Mouse (Mus musculus) embryonic facial prominence, embryonic 11.5 days (tissue): ENCODE results near the gene Adamts2. TPM values are rescaled to one million over a fixed set of nuclear protein-coding genes. Genes with fewer than 3 reads are reported as not detected.

Experiments
- ATAC-seq: fragments of 200-750 bp; cut with Nextera tagmentation; replicated peaks from 2 replicates; pipeline ENCODE4 v1.8.0; 2017; ENCODE audit warnings: low read depth; ENCODE audit not compliant: insufficient number of reproducible peaks, low FRiP score, low TSS enrichment
- DNase-seq: peaks from one replicate; pipeline ENCODE4 v3.0.0-alpha.2; 2015; ENCODE audit warnings: low spot score
- H3K27ac ChIP-seq: fragments of 300-500 bp; sonication (generic); replicated peaks from 2 replicates; pipeline ENCODE4 v1.5.1; 2014; ENCODE audit warnings: mild to moderate bottlenecking, low read depth, low read length, control low read depth
- H3K27me3 ChIP-seq: fragments of 300-500 bp; sonication (generic); 2 replicates; pipeline ENCODE4 v1.6.1; 2014; ENCODE audit warnings: mild to moderate bottlenecking, low read length, moderate library complexity, mixed read lengths; ENCODE audit not compliant: control insufficient read depth, insufficient read depth
- H3K36me3 ChIP-seq: fragments of 300-500 bp; sonication (generic); replicated peaks from 2 replicates; pipeline ENCODE4 v1.6.1; 2014; ENCODE audit warnings: low read depth, mild to moderate bottlenecking, low read length, moderate library complexity, mixed read lengths; ENCODE audit not compliant: control insufficient read depth, insufficient read depth
- H3K4me1 ChIP-seq: fragments of 300-500 bp; sonication (generic); 2 replicates; pipeline ENCODE4 v1.6.1; 2014; ENCODE audit warnings: low read length, mixed read lengths; ENCODE audit not compliant: control insufficient read depth, insufficient read depth
- H3K4me2 ChIP-seq: fragments of 300-500 bp; sonication (generic); 2 replicates; pipeline ENCODE4 v1.6.1; 2014; ENCODE audit warnings: low read depth, mild to moderate bottlenecking, control low read depth, low read length, moderate library complexity
- H3K4me3 ChIP-seq: fragments of 300-500 bp; sonication (generic); 2 replicates; pipeline ENCODE4 v1.5.1; 2014; ENCODE audit warnings: low read depth, low read length, control low read depth
- H3K9ac ChIP-seq: fragments of 300-500 bp; sonication (generic); replicated peaks from 2 replicates; pipeline ENCODE4 v1.6.1; 2014; ENCODE audit warnings: mild to moderate bottlenecking, control low read depth, low read length
- H3K9me3 ChIP-seq: fragments of 300-500 bp; sonication (generic); replicated peaks from 2 replicates; pipeline ENCODE4 v1.6.1; 2016; ENCODE audit warnings: mild to moderate bottlenecking, low read length, inconsistent platforms, mixed read lengths; ENCODE audit not compliant: control insufficient read depth
- whole genome bisulfite sequencing: fragments of 180-500 bp; shearing (Covaris S2); extraction: QIAGEN DNeasy Blood & Tissue Kit; methylation state at CpG from one replicate; pipeline ENCODE4 v1.1.7; 2014; 5-methylcytosine and 5-hydroxymethylcytosine counted together
- polyA plus RNA-seq: library from polyadenylated mRNA; unstranded; fragments of >200 nt; fragmentation: Nextera tagmentation; extraction: Ambion mirVana; gene quantifications from 2 replicates; pipeline ENCODE4 v1.2.1, GENCODE M21; 2014

The Adamts2 gene
- polyA plus RNA-seq, 1 experiment from 2014 or later = 2.2 TPM

- no peak for ATAC-seq
- Histone ChIP-seq H3K9ac (no peak overlapping the region), H3K27ac (no peak overlapping the region), H3K4me3 (no peak overlapping the region), H3K27me3 (no peaks in the 10 kb centered on the region), H3K36me3 (no peaks in the 10 kb centered on the region), H3K4me1 (no peaks in the 10 kb centered on the region), H3K4me2 (no peak overlapping the region), H3K9me3 (no peaks in the 10 kb centered on the region)
- no peak for DNase-seq
- 80% methylated on average over 3 of the region's 3 CpGs for WGBS
These were observed 40.7 kb downstream of the Adamts2 start for GRCm38 (mm10) chr11:50642583-50642982.

GRCm38 (mm10) chr11:50646148-50646547, 44.3 kb downstream of the Adamts2 start:
- no peak overlapping the region for H3K27ac ChIP-seq
- H3K4me3 ChIP-seq = no peak overlapping the region
- no peak overlapping the region for H3K9ac ChIP-seq
- WGBS = 88% methylated on average over 4 of the region's 4 CpGs
- ATAC-seq = no peak
- no peak for DNase-seq
- no peaks in the 10 kb centered on the region for H3K36me3 ChIP-seq
- no peak overlapping the region for H3K4me2 ChIP-seq
- H3K27me3 ChIP-seq = no peaks in the 10 kb centered on the region
- H3K4me1 ChIP-seq = no peaks in the 10 kb centered on the region
- H3K9me3 ChIP-seq = no peaks in the 10 kb centered on the region; the same call in 1 of the 2 replicates

GRCm38 (mm10) chr11:50648143-50648807, 46.4 kb downstream of the Adamts2 start:
- Histone ChIP-seq H3K9me3 (no peaks in the 10 kb centered on the region; the same call in 1 of the 2 replicates), H3K4me3 (no peak overlapping the region), H3K27me3 (no peaks in the 10 kb centered on the region), H3K9ac (no peak overlapping the region), H3K4me1 (no peaks in the 10 kb centered on the region), H3K4me2 (no peak overlapping the region), H3K27ac (no peak overlapping the region), H3K36me3 (no peaks in the 10 kb centered on the region)
- DNase-seq = no peak
- WGBS = 87% methylated on average over 4 of the region's 4 CpGs
- ATAC-seq = no peak

- no peak overlapping the region for H3K9ac ChIP-seq
- no peaks in the 10 kb centered on the region for H3K4me1 ChIP-seq
- H3K27me3 ChIP-seq = no peaks in the 10 kb centered on the region
- ATAC-seq (no peak), DNase-seq (no peak)
- no peak overlapping the region for H3K27ac ChIP-seq
- WGBS = 76% methylated on average over 2 of the region's 2 CpGs
- no peaks in the 10 kb centered on the region; the same call in 1 of the 2 replicates for H3K9me3 ChIP-seq
- no peak overlapping the region for H3K4me3 ChIP-seq
- no peak overlapping the region for H3K4me2 ChIP-seq
- no peaks in the 10 kb centered on the region for H3K36me3 ChIP-seq
These were observed 48.2 kb downstream of the Adamts2 start for GRCm38 (mm10) chr11:50650037-50650436.

- Histone ChIP-seq H3K4me2 (no peak overlapping the region), H3K4me3 (no peak overlapping the region), H3K27ac (no peak overlapping the region), H3K9me3 (no peaks in the 10 kb centered on the region), H3K27me3 (no peaks in the 10 kb centered on the region), H3K4me1 (no peaks in the 10 kb centered on the region), H3K9ac (no peak overlapping the region), H3K36me3 (no peaks in the 10 kb centered on the region)
- ATAC-seq = no peak
- WGBS = 78% methylated on average over 9 of the region's 9 CpGs
- no peak for DNase-seq
These were observed 52.0 kb downstream of the Adamts2 start for GRCm38 (mm10) chr11:50653746-50654431.

- Histone ChIP-seq H3K9ac (no peak overlapping the region), H3K4me2 (no peak overlapping the region), H3K27me3 (no peaks in the 10 kb centered on the region), H3K27ac (no peak overlapping the region), H3K36me3 (no peaks in the 10 kb centered on the region), H3K9me3 (no peaks in the 10 kb centered on the region), H3K4me3 (no peak overlapping the region), H3K4me1 (no peaks in the 10 kb centered on the region)
- WGBS = 83% methylated on average over 6 of the region's 6 CpGs
- ATAC-seq = no peak
- no peak for DNase-seq
These were observed 56.9 kb downstream of the Adamts2 start for GRCm38 (mm10) chr11:50658826-50659225.

- Histone ChIP-seq H3K9ac (no peak overlapping the region), H3K4me3 (no peak overlapping the region), H3K27me3 (no peaks in the 10 kb centered on the region), H3K9me3 (no peaks in the 10 kb centered on the region), H3K27ac (no peak overlapping the region), H3K36me3 (no peaks in the 10 kb centered on the region), H3K4me2 (no peak overlapping the region), H3K4me1 (no peaks in the 10 kb centered on the region)
- ATAC-seq (no peak), DNase-seq (no peak)
- 96% methylated on average over 3 of the region's 3 CpGs for WGBS
These were observed 60.3 kb downstream of the Adamts2 start for GRCm38 (mm10) chr11:50662176-50662575.

GRCm38 (mm10) chr11:50664826-50665225, 62.9 kb downstream of the Adamts2 start:
- H3K4me2 ChIP-seq = no peak overlapping the region
- no peak for DNase-seq
- H3K4me1 ChIP-seq = no peaks in the 10 kb centered on the region
- no peak overlapping the region for H3K9ac ChIP-seq
- no peak for ATAC-seq
- no peak overlapping the region for H3K4me3 ChIP-seq
- no peak overlapping the region for H3K27ac ChIP-seq
- no peaks in the 10 kb centered on the region for H3K9me3 ChIP-seq
- H3K27me3 ChIP-seq = no peaks in the 10 kb centered on the region
- H3K36me3 ChIP-seq = no peaks in the 10 kb centered on the region
- 78% methylated on average over 4 of the region's 4 CpGs for WGBS
